Comparison of ENCODE assay signal across 13 mouse cellular contexts in the genomic region with DNA sequence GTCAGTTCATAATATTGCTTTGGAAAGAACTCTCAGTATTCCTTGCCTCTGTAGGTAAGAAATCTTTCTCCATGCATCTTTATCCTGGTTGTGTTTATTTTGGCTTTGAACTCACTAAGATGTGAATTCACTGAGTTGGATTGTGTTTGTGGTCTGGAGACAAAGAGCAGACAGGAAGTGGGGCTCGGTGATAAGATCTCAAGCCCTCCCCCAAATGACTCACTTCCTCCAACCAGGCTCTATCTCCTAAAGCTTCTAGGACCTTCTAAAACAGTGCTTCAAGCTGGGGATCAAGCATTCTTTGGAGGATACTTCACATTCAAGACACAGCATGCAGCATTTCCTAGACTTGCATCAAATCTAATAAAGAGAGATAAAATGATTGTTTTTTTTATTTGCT.
A peak's percentile ranks its signal among the peaks of the same experiment; 100 is the strongest.
DNase-seq lines count a peak whose midpoint lies in the region; ATAC-seq and TF ChIP-seq lines count a peak whose summit lies in the region.
"Had no signal": no experiment of that assay in that cellular context is flagged by ENCODE, and none has a peak within 500 bp of the region (broad histone marks: within the 10 kb centered on the region; RNA-seq: fewer than 3 reads in every experiment).

No protein-coding gene starts in this region.

- no peaks in the 10 kb centered on the region for H3K27me3 ChIP-seq in thymus, adult 2 months (ENCODE audit: control insufficient read depth, insufficient read depth, low read length)
- no peaks in the 10 kb centered on the region for H3K27me3 ChIP-seq in midbrain, embryonic 11.5 days (ENCODE audit: control insufficient read depth, insufficient read depth, low read length)
- H3K27me3 ChIP-seq: heart, embryonic 13.5 days; liver, embryonic 15.5 days; midbrain, embryonic 15.5 days had no signal

- no peak for TF ChIP-seq CTCF in embryonic fibroblast, embryonic 13.5 days (IDR thresholded peaks at IDR 0.05; ENCODE audit: borderline replicate concordance, insufficient read depth, low read length)
- TF ChIP-seq CTCF in thymus, adult 2 months (IDR thresholded peaks at IDR 0.05; ENCODE audit: borderline replicate concordance, control insufficient read depth, extremely low read depth, insufficient read depth, low read length, poor library complexity), result no peak

- no peaks in the 10 kb centered on the region for H3K36me3 ChIP-seq in thymus, adult 2 months (ENCODE audit: control insufficient read depth, insufficient read depth, low read length)
- no peaks in the 10 kb centered on the region for H3K36me3 ChIP-seq in midbrain, embryonic 11.5 days (ENCODE audit: control insufficient read depth, insufficient read depth, low read length)
- H3K36me3 ChIP-seq: heart, embryonic 13.5 days; liver, embryonic 15.5 days; midbrain, embryonic 15.5 days had no signal

- no peak overlapping the region for H3K9ac ChIP-seq in midbrain, embryonic 11.5 days (ENCODE audit: low read length)
- H3K9ac ChIP-seq: heart, embryonic 13.5 days; liver, embryonic 15.5 days; midbrain, embryonic 15.5 days had no signal

- intact Hi-C loops in heart, postnatal 25 days (cut with DNase I), result no loop called here

- H3K9me3 ChIP-seq in midbrain, embryonic 11.5 days (ENCODE audit: control insufficient read depth, low read length), result no peaks in the 10 kb centered on the region
- H3K9me3 ChIP-seq: heart, embryonic 13.5 days; liver, embryonic 15.5 days; midbrain, embryonic 15.5 days had no signal

- TF ChIP-seq POLR2A in embryonic fibroblast, embryonic 13.5 days (IDR thresholded peaks at IDR 0.05; ENCODE audit: low read depth, low read length), result no peak
- TF ChIP-seq POLR2A in thymus, adult 2 months (IDR thresholded peaks at IDR 0.05; ENCODE audit: control insufficient read depth, extremely low read depth, insufficient read depth, low read length, poor library complexity), result no peak

- no peak overlapping the region for H3K4me2 ChIP-seq in midbrain, embryonic 11.5 days
- H3K4me2 ChIP-seq: heart, embryonic 13.5 days; liver, embryonic 15.5 days; midbrain, embryonic 15.5 days had no signal

- H3K27ac ChIP-seq in embryonic fibroblast, embryonic 13.5 days (ENCODE audit: insufficient read depth, low read length), result peak overlapping the region; percentile 82
- no peak overlapping the region for H3K27ac ChIP-seq in thymus, adult 2 months (ENCODE audit: control insufficient read depth, insufficient read depth, low read length)
- H3K27ac ChIP-seq in midbrain, embryonic 11.5 days (ENCODE audit: low read depth, low read length), result no peak overlapping the region
- H3K27ac ChIP-seq: liver, embryonic 15.5 days; midbrain, embryonic 15.5 days had no signal

- H3K4me1 ChIP-seq in embryonic fibroblast, embryonic 13.5 days (ENCODE audit: control insufficient read depth, insufficient read depth, low read length), result peaks cover 17% of the 10 kb centered on the region
- H3K4me1 ChIP-seq in thymus, adult 2 months (replicated peaks; ENCODE audit: control insufficient read depth, insufficient read depth, low read length), result peaks cover 11% of the 10 kb centered on the region
- no peaks in the 10 kb centered on the region for H3K4me1 ChIP-seq in midbrain, embryonic 11.5 days (ENCODE audit: control insufficient read depth, insufficient read depth, low read length)
- H3K4me1 ChIP-seq: liver, embryonic 15.5 days; midbrain, embryonic 15.5 days had no signal

- DNase-seq in heart, adult 9 months (ENCODE audit: low spot score in 2 of 2), result peak; percentile 26 to 36
- no peak for DNase-seq in heart, postnatal 25 days (ENCODE audit: low spot score)
- peak; percentile 74 for DNase-seq in CD4-positive helper T cell, adult 2 months (ENCODE audit: low read depth, low spot score)
- DNase-seq in thymus, adult 2 months, result peak; percentile 34
- DNase-seq in urinary bladder, postnatal 4 days (ENCODE audit: low spot score in 2 of 2), result no peak
- DNase-seq in midbrain, embryonic 11.5 days (ENCODE audit: low spot score, missing footprints), result no peak
- no peak for DNase-seq in urinary bladder, postnatal 36 days (ENCODE audit: low spot score in 2 of 2)
- DNase-seq: cerebellum, postnatal 36 days had no signal

- WGBS in thymus, adult 2 months, result 9% methylated on average over 1 of the region's 1 CpGs
- 83% methylated on average over 1 of the region's 1 CpGs for WGBS in midbrain, embryonic 11.5 days

- ATAC-seq in midbrain, embryonic 11.5 days (ENCODE audit: low FRiP score), result no peak
- ATAC-seq: intestine, embryonic 16.5 days; midbrain, embryonic 15.5 days had no signal

- no peak overlapping the region for H3K4me3 ChIP-seq in embryonic fibroblast, embryonic 13.5 days (ENCODE audit: insufficient read depth, low read length)
- H3K4me3 ChIP-seq in thymus, adult 2 months (ENCODE audit: control insufficient read depth, insufficient read depth, low read length), result no peak overlapping the region
- no peak overlapping the region for H3K4me3 ChIP-seq in midbrain, embryonic 11.5 days (ENCODE audit: low read depth, low read length)
- H3K4me3 ChIP-seq: heart, embryonic 13.5 days; liver, embryonic 15.5 days; midbrain, embryonic 15.5 days had no signal

Comparison
In these comparisons a context has a peak if more than half of its experiments do, and no peak if none do; other contexts are left out.
1. DNase-seq: peak in heart, adult 9 months (2 of 2), CD4-positive helper T cell, adult 2 months (single experiment) and thymus, adult 2 months (single experiment); none in heart, postnatal 25 days (single experiment), urinary bladder, postnatal 4 days (0 of 2), midbrain, embryonic 11.5 days (single experiment) and urinary bladder, postnatal 36 days (0 of 2).